Mouse (Mus musculus) forebrain, embryonic 11.5 days (tissue): Measurements from ENCODE around the gene Habp4. TPM values are rescaled to one million over a fixed set of nuclear protein-coding genes. Genes with fewer than 3 reads are reported as not detected.

Experiments used
- ATAC-seq: fragments of 200-750 bp; cut with Nextera tagmentation; replicated peaks from 2 replicates; pipeline ENCODE4 v1.8.0; 2017; ENCODE audit warnings: moderate TSS enrichment; ENCODE audit not compliant: low FRiP score
- DNase-seq: peaks from one replicate; pipeline ENCODE4 v3.0.0-alpha.2; 2017; ENCODE audit warnings: low spot score
- H3K27ac ChIP-seq: fragments of 300-500 bp; sonication (generic); 2 replicates; pipeline ENCODE4 v1.5.1; 2014; ENCODE audit warnings: low read depth, low read length
- H3K27me3 ChIP-seq: fragments of 300-500 bp; sonication (generic); 2 replicates; pipeline ENCODE4 v1.6.1; 2014; ENCODE audit warnings: mild to moderate bottlenecking, low read length, mixed read lengths; ENCODE audit not compliant: control insufficient read depth, insufficient read depth
- H3K36me3 ChIP-seq: fragments of 300-500 bp; sonication (generic); 2 replicates; pipeline ENCODE4 v1.6.1; 2014; ENCODE audit warnings: mild to moderate bottlenecking, low read length, moderate library complexity, mixed read lengths; ENCODE audit not compliant: control insufficient read depth, insufficient read depth
- H3K4me1 ChIP-seq: fragments of 300-500 bp; sonication (generic); replicated peaks from 2 replicates; pipeline ENCODE4 v1.6.1; 2014; ENCODE audit warnings: low read length, mixed read lengths; ENCODE audit not compliant: control insufficient read depth, insufficient read depth
- H3K4me2 ChIP-seq: fragments of 300-500 bp; sonication (generic); 2 replicates; pipeline ENCODE4 v1.6.1; 2014; ENCODE audit warnings: low read depth, mild to moderate bottlenecking, low read length, moderate library complexity, mixed read lengths; ENCODE audit not compliant: severe bottlenecking
- H3K4me3 ChIP-seq: fragments of 300-500 bp; sonication (generic); 2 replicates; pipeline ENCODE4 v1.5.1; 2014; ENCODE audit warnings: low read depth, low read length
- H3K9ac ChIP-seq: fragments of 300-500 bp; sonication (generic); 2 replicates; pipeline ENCODE4 v1.6.1; 2014; ENCODE audit warnings: low read length
- H3K9me3 ChIP-seq: fragments of 300-500 bp; sonication (generic); 2 replicates; pipeline ENCODE4 v1.6.1; 2016; ENCODE audit warnings: low read length, mixed read lengths; ENCODE audit not compliant: control insufficient read depth
- WGBS: fragments of 180-500 bp; shearing (Covaris S2); extraction: QIAGEN DNeasy Blood & Tissue Kit; methylation state at CpG from one replicate; pipeline ENCODE4 v1.1.7; 2014; 5-methylcytosine and 5-hydroxymethylcytosine counted together
- polyA plus RNA-seq: library from polyadenylated mRNA; unstranded; fragments of >200 nt; fragmentation: Nextera tagmentation; extraction: Ambion mirVana; gene quantifications from 2 replicates; pipeline ENCODE4 v1.2.1, GENCODE M21; 2014

Gene Habp4
- polyA plus RNA-seq, 1 experiment from 2014 or later = 20.4 TPM

DNA sequence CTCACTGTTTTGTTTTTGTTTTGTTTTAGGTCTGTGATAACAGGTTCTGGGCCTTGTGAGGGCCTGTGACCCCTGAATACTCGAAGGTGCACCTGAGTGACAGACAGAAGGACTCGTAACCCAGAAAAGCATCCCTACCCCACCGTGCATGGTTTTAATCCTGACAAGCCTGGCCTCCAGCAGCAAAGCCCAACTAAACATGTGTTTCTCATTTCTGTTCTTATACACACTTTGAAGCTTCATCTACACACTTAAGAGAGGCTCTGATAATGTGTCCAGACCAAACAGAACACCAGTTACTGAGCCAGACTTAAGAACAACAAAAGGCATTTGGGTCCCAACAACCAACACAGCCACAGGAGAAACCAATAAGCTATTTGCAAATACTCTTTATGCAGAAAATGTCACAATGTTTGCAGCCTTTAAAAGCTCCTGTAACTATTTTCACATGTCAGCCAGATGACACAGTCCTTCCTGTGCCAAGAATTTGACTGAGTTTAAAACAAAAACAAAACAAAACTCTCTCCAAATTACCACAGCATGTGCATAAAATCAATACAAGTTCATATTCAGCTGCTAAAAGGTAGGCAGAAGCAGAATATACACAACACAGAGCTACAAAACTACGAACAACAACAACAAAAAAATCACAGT lies 73.6 kb downstream of the Habp4 start:
- Histone ChIP-seq H3K9me3 (no peaks in the 10 kb centered on the region), H3K4me3 (no peak overlapping the region), H3K4me1 (no peaks in the 10 kb centered on the region), H3K36me3 (no peaks in the 10 kb centered on the region), H3K4me2 (no peak overlapping the region), H3K27me3 (no peaks in the 10 kb centered on the region), H3K9ac (no peak overlapping the region), H3K27ac (no peak overlapping the region)
- ATAC-seq = no peak
- DNase-seq = no peak
- 77% methylated on average over 4 of the region's 4 CpGs for whole genome bisulfite sequencing

GRCm38 (mm10) chr13:64235777-64236176 lies 74.2 kb downstream of the Habp4 start:
- H3K4me1 ChIP-seq = no peaks in the 10 kb centered on the region
- no peak overlapping the region for H3K4me3 ChIP-seq
- ATAC-seq (no peak), DNase-seq (no peak)
- no peaks in the 10 kb centered on the region for H3K27me3 ChIP-seq
- 83% methylated on average over 3 of the region's 3 CpGs for WGBS
- no peak overlapping the region for H3K9ac ChIP-seq
- H3K4me2 ChIP-seq = no peak overlapping the region
- H3K27ac ChIP-seq = no peak overlapping the region
- no peaks in the 10 kb centered on the region for H3K9me3 ChIP-seq
- H3K36me3 ChIP-seq = no peaks in the 10 kb centered on the region

Other genes starting within 250 kb of the Habp4 start
- 0.29 TPM in 1 of 2 replicates, not detected in the other for gene Hsd17b3, start 72.6 kb upstream of the Habp4 start, polyA plus RNA-seq
- 2.2 and 3.1 TPM in 2 replicates for gene Slc35d2, start 32.5 kb upstream of the Habp4 start, polyA plus RNA-seq
- gene Zfp367, start 8.6 kb upstream of the Habp4 start, polyA plus RNA-seq = 27.2 and 29.8 TPM in 2 replicates
- gene Cdc14b, start 113.5 kb downstream of the Habp4 start, polyA plus RNA-seq = 12.7 and 13.7 TPM in 2 replicates
- 20.1 and 20.2 TPM in 2 replicates for gene Aaed1, start 150.9 kb downstream of the Habp4 start, polyA plus RNA-seq
- 119 and 122 TPM in 2 replicates for gene Ctsl, start 209.1 kb downstream of the Habp4 start, polyA plus RNA-seq